Mouse (Mus musculus) CD4-positive naive resting alpha-beta T cell, adult 57 days (primary cell): ENCODE results near the gene 4931400O07Rik. TPM values are rescaled to one million over a fixed set of nuclear protein-coding genes. Genes with fewer than 3 reads are reported as not detected.

Experiments
- total RNA-seq: library from RNA; stranded (reverse); gene quantifications from one replicate; pipeline ENCODE4 v1.2.4, GENCODE M21; 2023

The 4931400O07Rik gene
- total RNA-seq = not detected

GRCm38 (mm10) chrX:62467691-62468090 is at the start of gene 4931400O07Rik:
Gene 4931400O07Rik, plus strand, starts transcription at chrX:62467991.

Other genes with a start within 250 kb of the 4931400O07Rik start
- not detected for gene 4933402E13Rik, start 184.5 kb upstream of the 4931400O07Rik start, total RNA-seq